Mouse (Mus musculus) MEL (cell line): ENCODE measurements around the gene Mrps21. TPM values are rescaled to one million over a fixed set of nuclear protein-coding genes. Genes with fewer than 3 reads are reported as not detected.
A peak's percentile ranks its signal among the peaks of the same experiment; 100 is the strongest.

Experiments used
- DNase-seq: peaks from one replicate; pipeline ENCODE4 v3.0.0; 2011; ENCODE audit warnings: low read depth, low spot score
- H3K27ac ChIP-seq: 2 replicates; pipeline ENCODE4 v1.5.1; 2012; ENCODE audit warnings: low read depth, mild to moderate bottlenecking, control low read depth, low read length, moderate library complexity; ENCODE audit not compliant: control insufficient read depth
- H3K27me3 ChIP-seq, 2 experiments: fragments of 150-350 bp in 1 of 2; sonication (generic) in 1 of 2; 2 replicates each; pipeline ENCODE4 v1.6.1; 2012; ENCODE audit warnings: low read length in 2 of 2, mild to moderate bottlenecking in 2 of 2, improper control_type of control experiment in 1 of 2, moderate library complexity in 1 of 2; ENCODE audit not compliant: insufficient read depth in 2 of 2, control insufficient read depth in 1 of 2
- H3K36me3 ChIP-seq, 2 experiments: 2 replicates each; pipeline ENCODE4 v1.6.1; 2012 to 2014; ENCODE audit warnings: low read length in 2 of 2, improper control_type of control experiment in 1 of 2, inconsistent platforms in 1 of 2, mild to moderate bottlenecking in 1 of 2; ENCODE audit not compliant: insufficient read depth in 2 of 2, control insufficient read depth in 1 of 2
- H3K4me1 ChIP-seq, 2 experiments: fragments of 150-350 bp in 1 of 2; sonication (generic) in 1 of 2; 2 replicates each; pipeline ENCODE4 v1.6.1; 2012; ENCODE audit warnings: low read length in 2 of 2, improper control_type of control experiment in 1 of 2, mild to moderate bottlenecking in 1 of 2; ENCODE audit not compliant: insufficient read depth in 2 of 2, control insufficient read depth in 1 of 2
- H3K4me3 ChIP-seq, 2 experiments: fragments of 150-350 bp in 1 of 2; sonication (generic) in 1 of 2; 2 replicates each; pipeline ENCODE4 v1.5.1; 2012; ENCODE audit warnings: low read depth in 2 of 2, low read length in 2 of 2, mild to moderate bottlenecking in 2 of 2, moderate library complexity in 2 of 2, control low read depth in 1 of 2, improper control_type of control experiment in 1 of 2; ENCODE audit not compliant: control insufficient read depth in 1 of 2, insufficient read depth in 1 of 2
- H3K79me2 ChIP-seq: 2 replicates; pipeline ENCODE4 v1.6.1; 2012; ENCODE audit warnings: mild to moderate bottlenecking, low read length, moderate library complexity; ENCODE audit not compliant: control insufficient read depth, poor library complexity, insufficient read depth
- H3K9ac ChIP-seq: 2 replicates; pipeline ENCODE4 v1.6.1; 2012; ENCODE audit warnings: low read depth, mild to moderate bottlenecking, control low read depth, low read length, moderate library complexity; ENCODE audit not compliant: control insufficient read depth, poor library complexity, severe bottlenecking
- H3K9me3 ChIP-seq: fragments of 150-350 bp; sonication (generic); replicated peaks from 2 replicates; pipeline ENCODE4 v1.6.1; 2012; ENCODE audit warnings: mild to moderate bottlenecking, low read length, improper control_type of control experiment, moderate library complexity; ENCODE audit not compliant: insufficient read depth
- CHD2 ChIP-seq: IDR thresholded peaks from 2 replicates; pipeline ENCODE4 v1.6.1; 2011; ENCODE audit warnings: low read length, improper control_type of control experiment
- CTCF ChIP-seq, 3 experiments: IDR thresholded peaks in 2 of 3; conservative IDR thresholded peaks in 1 of 3; 2 replicates each; pipeline ENCODE4 v1.5.1; 2011 to 2012; ENCODE audit warnings: low read length in 3 of 3, low read depth in 2 of 3, mild to moderate bottlenecking in 2 of 3, improper control_type of control experiment in 1 of 3, inconsistent platforms in 1 of 3, mixed read lengths in 1 of 3, moderate library complexity in 1 of 3; ENCODE audit not compliant: control insufficient read depth in 1 of 3, insufficient read depth in 1 of 3, poor library complexity in 1 of 3, severe bottlenecking in 1 of 3
- ELF1 ChIP-seq: IDR thresholded peaks from 2 replicates; pipeline ENCODE4 v1.6.1; 2014; ENCODE audit warnings: low read depth, mild to moderate bottlenecking, inconsistent platforms, low read length, improper control_type of control experiment, moderate library complexity
- EP300 ChIP-seq, 2 experiments: IDR thresholded peaks; 2 replicates each; pipeline ENCODE4 v1.6.1; 2011; ENCODE audit warnings: improper control_type of control experiment in 2 of 2, low read length in 2 of 2, low read depth in 1 of 2, mild to moderate bottlenecking in 1 of 2
- GATA1 ChIP-seq: IDR thresholded peaks from 2 replicates; pipeline ENCODE4 v1.6.1; 2011; ENCODE audit warnings: low read depth, low read length, improper control_type of control experiment
- MAFK ChIP-seq: IDR thresholded peaks from 2 replicates; pipeline ENCODE4 v1.6.1; 2011; ENCODE audit warnings: low read depth, mild to moderate bottlenecking, low read length, improper control_type of control experiment, borderline replicate concordance
- MEF2A ChIP-seq: IDR thresholded peaks from 2 replicates; pipeline ENCODE4 v1.6.1; 2014; ENCODE audit warnings: low read depth, mild to moderate bottlenecking, inconsistent platforms, low read length, improper control_type of control experiment; ENCODE audit not compliant: poor library complexity, insufficient replicate concordance, severe bottlenecking; ENCODE audit errors: extremely low read depth
- MXI1 ChIP-seq: IDR thresholded peaks from 2 replicates; pipeline ENCODE4 v1.6.1; 2011; ENCODE audit warnings: mild to moderate bottlenecking, low read depth, low read length, improper control_type of control experiment
- MYC ChIP-seq: IDR thresholded peaks from 2 replicates; pipeline ENCODE4 v1.6.1; 2011; ENCODE audit warnings: low read depth, mild to moderate bottlenecking, low read length, improper control_type of control experiment, moderate library complexity
- POLR2AphosphoS2 ChIP-seq: IDR thresholded peaks from 2 replicates; pipeline ENCODE4 v1.6.1; 2011; ENCODE audit warnings: low read length, improper control_type of control experiment
- RAD21 ChIP-seq: IDR thresholded peaks from 2 replicates; pipeline ENCODE4 v1.6.1; 2011; ENCODE audit warnings: mild to moderate bottlenecking, low read depth, low read length, improper control_type of control experiment
- RCOR1 ChIP-seq: IDR thresholded peaks from 2 replicates; pipeline ENCODE4 v1.6.1; 2012; ENCODE audit warnings: low read depth, mild to moderate bottlenecking, inconsistent platforms, low read length, improper control_type of control experiment
- SIN3A ChIP-seq: IDR thresholded peaks from 2 replicates; pipeline ENCODE4 v1.6.1; 2012; ENCODE audit warnings: low read length, improper control_type of control experiment, inconsistent platforms
- TAL1 ChIP-seq: IDR thresholded peaks from 2 replicates; pipeline ENCODE4 v1.6.1; 2012; ENCODE audit warnings: mild to moderate bottlenecking, inconsistent platforms, low read length, moderate library complexity, mixed read lengths
- TBP ChIP-seq: IDR thresholded peaks from 2 replicates; pipeline ENCODE4 v1.8.0; 2011; ENCODE audit warnings: low read depth, low read length, improper control_type of control experiment
- TCF12 ChIP-seq: IDR thresholded peaks from 2 replicates; pipeline ENCODE4 v1.6.1; 2014; ENCODE audit warnings: low read depth, mild to moderate bottlenecking, inconsistent platforms, low read length, improper control_type of control experiment, moderate library complexity
- UBTF ChIP-seq: IDR thresholded peaks from 2 replicates; pipeline ENCODE4 v1.6.1; 2012; ENCODE audit warnings: low read depth, mild to moderate bottlenecking, inconsistent platforms, low read length, improper control_type of control experiment, moderate library complexity, borderline replicate concordance; ENCODE audit not compliant: insufficient read depth
- ZC3H11A ChIP-seq: IDR thresholded peaks from 2 replicates; pipeline ENCODE4 v1.6.1; 2012; ENCODE audit warnings: low read depth, mild to moderate bottlenecking, inconsistent platforms, low read length, improper control_type of control experiment
- ZKSCAN1 ChIP-seq: IDR thresholded peaks from 2 replicates; pipeline ENCODE4 v1.6.1; 2012; ENCODE audit warnings: low read depth, mild to moderate bottlenecking, inconsistent platforms, low read length, improper control_type of control experiment, moderate library complexity
- polyA plus RNA-seq, 2 experiments: library from polyadenylated mRNA; stranded (reverse) in 1 of 2; unstranded in 1 of 2; fragments of >175 nt in 1 of 2; fragments of >200 nt in 1 of 2; gene quantifications; 2 replicates each; pipeline versions ENCODE4 v1.2.1 to v1.2.4; 2012; ENCODE audit warnings: low replicate concordance in 2 of 2, low read depth in 1 of 2; ENCODE audit not compliant: insufficient read length in 2 of 2, insufficient read depth in 1 of 2, missing spikeins in 1 of 2
- total RNA-seq: library from RNA; depleted of rRNA; stranded (reverse); fragments of 300-350 nt; gene quantifications from 2 replicates; pipeline ENCODE4 v1.2.3, GENCODE M21; 2012

Gene Mrps21
- total and polyA plus RNA-seq, 3 experiments: 469 to 586 TPM; not detected in 1

- no peaks in the 10 kb centered on the region for H3K9me3 ChIP-seq
- peaks cover 0 to under 1% of the 10 kb centered on the region in 2 experiments; a peak in 1 of 4 replicates for H3K27me3 ChIP-seq
- DNase-seq: peak; percentile 64
- peaks cover 6 to 7% of the 10 kb centered on the region in 2 experiments; a peak in 3 of 4 replicates for H3K4me1 ChIP-seq
- no peak overlapping the region for H3K9ac ChIP-seq
- no peak overlapping the region for H3K4me3 ChIP-seq
- 0 out of 4 replicates have a peak, but pooled peaks cover 0 to 2% of the 10 kb centered on the region in 2 experiments for H3K36me3 ChIP-seq
- H3K27ac ChIP-seq: no peak overlapping the region
- TF ChIP-seq SIN3A (0 out of 2 replicates have a peak, but pooled peaks have one; percentile 24), TCF12 (peak; percentile 63), TAL1 (peak; percentile 53), EP300 (IDR thresholded peaks at IDR 0.05; ENCODE audit: low read depth in 1 of 2, low read length in 2 of 2) (peak; percentile 51 to 79), GATA1 (peak; percentile 95), MYC (no peak), RCOR1 (0 out of 2 replicates have a peak, but pooled peaks have one; percentile 14), UBTF (no peak), ZC3H11A (no peak)
- H3K79me2 ChIP-seq: no peaks in the 10 kb centered on the region
These were observed 43.4 kb upstream of the Mrps21 start for GRCm38 (mm10) chr3:95914706-95915105.

GRCm38 (mm10) chr3:95907613-95908012 is 36.3 kb upstream of the Mrps21 start:
- Histone ChIP-seq H3K9me3 (no peaks in the 10 kb centered on the region), H3K4me1 (peaks cover 0 to 5% of the 10 kb centered on the region in 2 experiments; a peak in 2 of 4 replicates), H3K9ac (peak overlapping the region; percentile 63), H3K27ac (no peak overlapping the region), H3K4me3 (no peak overlapping the region; a peak in 2 of 4 replicates), H3K36me3 (peaks cover 0 to 4% of the 10 kb centered on the region in 2 experiments; a peak in 1 of 4 replicates), H3K27me3 (peaks cover 8 to 22% of the 10 kb centered on the region in 2 experiments; a peak in 3 of 4 replicates), H3K79me2 (no peaks in the 10 kb centered on the region)
- TF ChIP-seq TAL1 (no peak), TBP (no peak), ELF1 (no peak), MAFK (no peak), SIN3A (no peak), CHD2 (no peak), ZKSCAN1 (no peak), CTCF (IDR thresholded peaks at IDR 0.05 in 2 of 3, conservative IDR thresholded peaks at IDR 0.05 in 1 of 3; ENCODE audit: control insufficient read depth in 1 of 3, insufficient read depth in 1 of 3, low read depth in 2 of 3, low read length in 3 of 3, poor library complexity in 1 of 3, severe bottlenecking in 1 of 3) (no peak), RAD21 (no peak), ZC3H11A (no peak), MEF2A (no peak), POLR2AphosphoS2 (no peak), MXI1 (no peak)
- DNase-seq: no peak
